Mouse (Mus musculus): Measurements from ENCODE around the gene Snca.

Gene Snca

GRCm38 (mm10) chr6:60829282-60829891 lies at the start of gene Snca:
Snca (minus strand) TSS chr6:60829855.
- no peak for DNase-seq (ENCODE audit: low spot score)

GRCm38 (mm10) chr6:60870126-60870525 lies 40.5 kb upstream of the Snca start:
- DNase-seq (ENCODE audit: low spot score) = no peak

- DNase-seq (ENCODE audit: low spot score) = no peak
These were observed 26.9 kb upstream of the Snca start for GRCm38 (mm10) chr6:60856599-60856998.

GRCm38 (mm10) chr6:60851690-60852089 lies 22.0 kb upstream of the Snca start:
- DNase-seq (ENCODE audit: low spot score) = no peak

GRCm38 (mm10) chr6:60828429-60829264 lies 1.0 kb downstream of the Snca start:
- peak; percentile 39 for DNase-seq (ENCODE audit: low spot score)

GRCm38 (mm10) chr6:60828047-60828428 lies 1.6 kb downstream of the Snca start:
- DNase-seq (ENCODE audit: low spot score) = no peak

GRCm38 (mm10) chr6:60827290-60827689 lies 2.4 kb downstream of the Snca start:
- DNase-seq (ENCODE audit: low spot score) = no peak

- DNase-seq (ENCODE audit: low spot score) = no peak
These were observed 10.4 kb downstream of the Snca start for GRCm38 (mm10) chr6:60819272-60819671.

GRCm38 (mm10) chr6:60813516-60813915 lies 16.1 kb downstream of the Snca start:
- DNase-seq (ENCODE audit: low spot score) = no peak

- DNase-seq (ENCODE audit: low spot score) = no peak
These were observed 31.4 kb downstream of the Snca start for GRCm38 (mm10) chr6:60798266-60798665.

GRCm38 (mm10) chr6:60793659-60794365 lies 35.8 kb downstream of the Snca start:
- no peak for DNase-seq (ENCODE audit: low spot score)

- DNase-seq (ENCODE audit: low spot score) = no peak
These were observed 42.7 kb downstream of the Snca start for GRCm38 (mm10) chr6:60786955-60787354.

GRCm38 (mm10) chr6:60771899-60772298 lies 57.8 kb downstream of the Snca start:
- no peak for DNase-seq (ENCODE audit: low spot score)

GRCm38 (mm10) chr6:60765696-60766095 lies 64.0 kb downstream of the Snca start:
- no peak for DNase-seq (ENCODE audit: low spot score)

GRCm38 (mm10) chr6:60762864-60763263 lies 66.8 kb downstream of the Snca start:
- DNase-seq (ENCODE audit: low spot score) = no peak

GRCm38 (mm10) chr6:60761710-60762109 lies 67.9 kb downstream of the Snca start:
- DNase-seq (ENCODE audit: low spot score) = no peak

- no peak for DNase-seq (ENCODE audit: low spot score)
These were observed 74.7 kb downstream of the Snca start for GRCm38 (mm10) chr6:60754975-60755374.

- no peak for DNase-seq (ENCODE audit: low spot score)
These were observed 83.7 kb downstream of the Snca start for GRCm38 (mm10) chr6:60745965-60746364.

- no peak for DNase-seq (ENCODE audit: low spot score)
These were observed 88.1 kb downstream of the Snca start for GRCm38 (mm10) chr6:60741427-60742071.

- DNase-seq (ENCODE audit: low spot score) = no peak
These were observed 89.9 kb downstream of the Snca start for GRCm38 (mm10) chr6:60739776-60740175.

- DNase-seq (ENCODE audit: low spot score) = no peak
These were observed 98.5 kb downstream of the Snca start for GRCm38 (mm10) chr6:60731164-60731563.

- no peak for DNase-seq (ENCODE audit: low spot score)
These were observed 105.4 kb downstream of the Snca start for GRCm38 (mm10) chr6:60724110-60724829.

Measured in testis, postnatal 14 days (tissue).